Mouse (Mus musculus) forebrain, embryonic 10.5 days (tissue): ENCODE results near the gene Pdk2. TPM values are rescaled to one million over a fixed set of nuclear protein-coding genes. Genes with fewer than 3 reads are reported as not detected.
A peak's percentile ranks its signal among the peaks of the same experiment; 100 is the strongest.

Experiments
- DNase-seq: peaks from one replicate; pipeline ENCODE4 v3.0.0-alpha.2; 2017; ENCODE audit warnings: low spot score; ENCODE audit errors: extremely low spot score
- H3K27ac ChIP-seq: fragments of 300-500 bp; sonication (generic); 2 replicates; pipeline ENCODE4 v1.5.1; 2016; ENCODE audit warnings: mild to moderate bottlenecking
- H3K27me3 ChIP-seq: fragments of 300-500 bp; sonication (generic); 2 replicates; pipeline ENCODE4 v1.6.1; 2016; ENCODE audit warnings: mild to moderate bottlenecking; ENCODE audit not compliant: poor library complexity, severe bottlenecking
- H3K36me3 ChIP-seq: fragments of 300-500 bp; sonication (generic); replicated peaks from 2 replicates; pipeline ENCODE4 v1.6.1; 2016; ENCODE audit warnings: mild to moderate bottlenecking, moderate library complexity
- H3K4me1 ChIP-seq: fragments of 300-500 bp; sonication (generic); 2 replicates; pipeline ENCODE4 v1.6.1; 2016
- H3K4me3 ChIP-seq: fragments of 300-500 bp; sonication (generic); 2 replicates; pipeline ENCODE4 v1.5.1; 2016; ENCODE audit warnings: mild to moderate bottlenecking, moderate library complexity
- H3K9me3 ChIP-seq: fragments of 300-500 bp; sonication (generic); 2 replicates; pipeline ENCODE4 v1.6.1; 2016; ENCODE audit warnings: mild to moderate bottlenecking, moderate library complexity
- WGBS: fragments of 180-500 bp; shearing (Covaris S2); methylation state at CpG from one replicate; pipeline ENCODE4 v1.1.7; 2016; 5-methylcytosine and 5-hydroxymethylcytosine counted together
- polyA plus RNA-seq: library from polyadenylated mRNA; unstranded; fragments of >200 nt; fragmentation: Nextera tagmentation; extraction: Ambion mirVana; gene quantifications from 2 replicates; pipeline ENCODE4 v1.2.1, GENCODE M21; 2016

Pdk2 gene
- polyA plus RNA-seq, 1 experiment from 2014 or later = 12.5 TPM

GRCm38 (mm10) chr11:95001584-95002347 lies 39.4 kb downstream of the Pdk2 start:
- no peaks in the 10 kb centered on the region for H3K27me3 ChIP-seq
- H3K27ac ChIP-seq = no peak overlapping the region
- peaks cover 53% of the 10 kb centered on the region for H3K4me1 ChIP-seq
- no peak overlapping the region for H3K4me3 ChIP-seq
- 88% methylated on average over 21 of the region's 21 CpGs for WGBS
- no peak for DNase-seq
- H3K9me3 ChIP-seq = no peaks in the 10 kb centered on the region
- H3K36me3 ChIP-seq = peaks cover 91% of the 10 kb centered on the region

- WGBS = 3% methylated on average over 8 of the region's 8 CpGs
- H3K4me3 ChIP-seq = peak overlapping the region; percentile 6; the same call in 1 of the 2 replicates
- peaks cover 98% of the 10 kb centered on the region for H3K36me3 ChIP-seq
- peaks cover 51% of the 10 kb centered on the region for H3K4me1 ChIP-seq
- H3K9me3 ChIP-seq = no peaks in the 10 kb centered on the region
- peak; percentile 77 for DNase-seq
- H3K27ac ChIP-seq = peak overlapping the region; percentile 45
- no peaks in the 10 kb centered on the region for H3K27me3 ChIP-seq
Observed at GRCm38 (mm10) chr11:95001058-95001457, 40.1 kb downstream of the Pdk2 start.

GRCm38 (mm10) chr11:95000548-95000947 lies 40.6 kb downstream of the Pdk2 start:
- Histone ChIP-seq H3K36me3 (peaks cover 99% of the 10 kb centered on the region), H3K9me3 (no peaks in the 10 kb centered on the region), H3K27me3 (no peaks in the 10 kb centered on the region), H3K27ac (peak overlapping the region; percentile 45), H3K4me3 (peak overlapping the region; percentile 15; the same call in 1 of the 2 replicates), H3K4me1 (peaks cover 51% of the 10 kb centered on the region)
- no peak for DNase-seq
- 63% methylated on average over 4 of the region's 4 CpGs for WGBS

GRCm38 (mm10) chr11:95000128-95000527 lies 41.0 kb downstream of the Pdk2 start:
- peaks cover 52% of the 10 kb centered on the region for H3K4me1 ChIP-seq
- H3K4me3 ChIP-seq = peak overlapping the region; percentile 15; the same call in 1 of the 2 replicates
- H3K9me3 ChIP-seq = no peaks in the 10 kb centered on the region
- H3K27ac ChIP-seq = peak overlapping the region; percentile 45
- no peaks in the 10 kb centered on the region for H3K27me3 ChIP-seq
- H3K36me3 ChIP-seq = peaks cover 99% of the 10 kb centered on the region
- whole genome bisulfite sequencing = 82% methylated on average over 8 of the region's 8 CpGs
- no peak for DNase-seq

- H3K9me3 ChIP-seq = no peaks in the 10 kb centered on the region
- no peak for DNase-seq
- 91% methylated on average over 16 of the region's 16 CpGs for WGBS
- H3K4me3 ChIP-seq = peak overlapping the region; percentile 25; the same call in 1 of the 2 replicates
- peak overlapping the region; percentile 67 for H3K27ac ChIP-seq
- peaks cover 63% of the 10 kb centered on the region for H3K4me1 ChIP-seq
- peaks cover 91% of the 10 kb centered on the region for H3K36me3 ChIP-seq
- H3K27me3 ChIP-seq = no peaks in the 10 kb centered on the region
Observed at GRCm38 (mm10) chr11:94998041-94998531, 43.1 kb downstream of the Pdk2 start.

DNA sequence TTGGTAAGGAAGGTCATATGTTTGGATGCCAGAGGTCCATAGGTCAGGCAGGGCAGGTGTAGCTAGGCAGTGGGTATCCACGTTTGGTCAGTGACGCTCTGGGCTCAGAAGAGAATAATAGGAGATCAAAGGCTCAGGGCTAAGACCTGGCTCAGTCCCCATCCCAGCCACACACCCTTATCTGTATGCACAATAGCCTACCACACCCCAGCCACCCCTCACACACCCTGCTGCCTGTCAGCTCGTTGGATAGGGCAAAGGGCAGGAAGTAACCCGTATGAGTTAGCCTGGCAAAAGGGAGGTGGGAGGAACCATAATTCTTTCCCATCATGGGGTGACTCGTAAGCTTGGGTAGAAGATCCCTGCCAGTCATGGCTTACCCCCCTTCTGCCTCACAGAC lies 43.6 kb downstream of the Pdk2 start:
- Histone ChIP-seq H3K9me3 (no peaks in the 10 kb centered on the region), H3K4me3 (peak overlapping the region; percentile 25; the same call in 1 of the 2 replicates), H3K27me3 (no peaks in the 10 kb centered on the region), H3K27ac (peak overlapping the region; percentile 67), H3K36me3 (peaks cover 87% of the 10 kb centered on the region), H3K4me1 (peaks cover 68% of the 10 kb centered on the region)
- 82% methylated on average over 5 of the region's 5 CpGs for WGBS
- DNase-seq = no peak

- no peaks in the 10 kb centered on the region for H3K9me3 ChIP-seq
- peaks cover 80% of the 10 kb centered on the region for H3K36me3 ChIP-seq
- DNase-seq = no peak
- H3K4me3 ChIP-seq = no peak overlapping the region
- WGBS = 93% methylated on average over 6 of the region's 6 CpGs
- H3K27ac ChIP-seq = peak overlapping the region; percentile 27; the same call in 1 of the 2 replicates
- no peaks in the 10 kb centered on the region for H3K27me3 ChIP-seq
- H3K4me1 ChIP-seq = peaks cover 74% of the 10 kb centered on the region
Observed at GRCm38 (mm10) chr11:94996984-94997383, 44.2 kb downstream of the Pdk2 start.

DNA sequence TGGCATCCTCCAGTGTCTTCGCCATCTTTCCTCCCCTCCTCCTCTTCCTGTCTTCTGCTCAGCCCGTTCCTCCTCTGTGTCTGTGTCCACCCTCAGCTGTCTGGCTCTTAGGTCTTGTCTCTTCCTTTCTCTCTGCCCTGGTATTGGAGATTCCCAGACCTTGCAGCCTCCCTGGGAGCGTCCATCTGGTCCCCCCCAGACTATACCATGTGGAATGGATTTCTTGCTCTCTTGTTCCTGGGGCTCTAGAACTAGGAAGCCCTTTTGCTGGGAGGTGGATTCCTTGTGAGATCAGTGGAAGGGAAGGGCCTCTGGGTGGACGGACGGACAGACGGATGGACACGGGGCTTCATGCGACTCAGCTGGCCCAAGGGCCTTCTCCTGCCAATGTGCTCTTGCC lies 45.1 kb downstream of the Pdk2 start:
- Histone ChIP-seq H3K36me3 (peaks cover 72% of the 10 kb centered on the region), H3K4me1 (peaks cover 76% of the 10 kb centered on the region), H3K9me3 (no peaks in the 10 kb centered on the region), H3K27me3 (no peaks in the 10 kb centered on the region), H3K27ac (peak overlapping the region; percentile 27; the same call in 1 of the 2 replicates), H3K4me3 (peak overlapping the region; percentile 96; the same call in 1 of the 2 replicates)
- DNase-seq = no peak
- WGBS = 86% methylated on average over 8 of the region's 8 CpGs

DNA sequence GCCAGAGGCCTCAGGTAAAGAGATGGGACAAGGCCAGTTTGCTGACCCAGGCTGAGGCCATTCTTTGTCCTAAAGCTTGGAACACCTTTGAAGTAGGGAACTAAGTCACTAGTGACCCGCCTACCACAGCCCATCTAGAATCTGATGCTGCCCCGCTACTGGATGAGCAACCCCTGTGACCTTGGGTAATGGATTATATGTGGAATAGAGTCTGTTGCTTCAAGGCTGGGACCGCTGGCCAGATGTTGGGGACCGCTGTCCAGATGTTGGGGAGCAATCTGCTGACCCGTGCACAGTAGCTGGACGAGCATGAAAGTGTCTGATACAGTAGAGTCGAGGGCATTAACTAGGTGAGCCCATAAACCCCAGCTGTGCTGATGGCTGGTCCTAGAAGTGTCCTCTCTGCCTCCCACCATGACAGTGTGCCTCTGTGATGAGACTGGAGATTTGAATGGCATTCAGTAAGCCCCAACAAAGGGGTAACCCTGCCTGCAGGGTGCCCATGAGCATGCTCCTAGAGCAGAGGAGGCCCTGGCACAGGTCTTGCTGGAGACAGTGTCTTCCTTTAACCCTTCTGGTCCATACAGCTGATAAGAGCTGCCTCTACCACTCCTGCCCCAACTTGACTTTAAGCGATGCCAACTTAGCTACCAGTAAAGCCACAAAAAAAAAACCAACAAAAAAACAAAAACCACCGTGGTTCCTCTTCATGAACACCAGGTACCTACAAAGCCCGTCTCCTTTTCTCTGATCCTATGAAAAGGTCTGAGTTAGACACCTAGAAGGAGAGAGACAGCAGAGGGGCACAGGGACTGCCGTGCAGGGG lies 46.0 kb downstream of the Pdk2 start:
- Histone ChIP-seq H3K9me3 (no peaks in the 10 kb centered on the region), H3K36me3 (peaks cover 63% of the 10 kb centered on the region), H3K4me3 (peak overlapping the region; percentile 96), H3K4me1 (peaks cover 74% of the 10 kb centered on the region), H3K27me3 (no peaks in the 10 kb centered on the region), H3K27ac (peak overlapping the region; percentile 97)
- 88% methylated on average over 11 of the region's 11 CpGs for WGBS
- DNase-seq = no peak

DNA sequence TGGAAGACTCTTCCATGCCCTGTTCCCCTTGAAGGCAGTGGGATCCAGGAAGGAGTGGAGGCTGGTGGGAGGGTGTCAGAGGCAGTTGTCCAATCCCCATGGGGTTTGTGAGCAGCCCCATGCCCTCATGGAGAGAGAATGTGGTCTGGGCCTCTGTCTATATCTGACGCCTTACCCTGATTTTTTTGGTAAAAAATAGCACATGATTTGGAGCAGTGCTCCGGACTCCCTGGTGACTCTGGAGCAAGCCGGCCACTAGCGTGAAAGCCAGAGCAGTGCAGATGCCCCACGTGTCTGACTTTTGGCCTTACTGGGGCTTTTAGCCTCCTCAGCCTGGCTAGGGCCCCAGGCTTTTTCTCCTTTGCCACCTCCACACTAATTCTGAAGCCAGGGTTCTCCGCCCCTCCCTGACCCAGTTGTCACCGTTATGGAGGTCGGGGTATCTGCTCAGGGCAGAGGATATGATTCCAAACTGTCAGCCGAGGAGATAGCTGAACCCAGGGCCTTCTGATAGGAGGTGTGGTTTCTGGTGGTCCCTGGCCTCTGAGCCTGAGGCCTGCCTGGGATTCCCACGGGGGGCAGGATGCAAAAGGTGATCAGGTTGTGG lies 46.8 kb downstream of the Pdk2 start:
- peaks cover 78% of the 10 kb centered on the region for H3K4me1 ChIP-seq
- peak overlapping the region; percentile 97 for H3K27ac ChIP-seq
- WGBS = 70% methylated on average over 10 of the region's 10 CpGs

DNA sequence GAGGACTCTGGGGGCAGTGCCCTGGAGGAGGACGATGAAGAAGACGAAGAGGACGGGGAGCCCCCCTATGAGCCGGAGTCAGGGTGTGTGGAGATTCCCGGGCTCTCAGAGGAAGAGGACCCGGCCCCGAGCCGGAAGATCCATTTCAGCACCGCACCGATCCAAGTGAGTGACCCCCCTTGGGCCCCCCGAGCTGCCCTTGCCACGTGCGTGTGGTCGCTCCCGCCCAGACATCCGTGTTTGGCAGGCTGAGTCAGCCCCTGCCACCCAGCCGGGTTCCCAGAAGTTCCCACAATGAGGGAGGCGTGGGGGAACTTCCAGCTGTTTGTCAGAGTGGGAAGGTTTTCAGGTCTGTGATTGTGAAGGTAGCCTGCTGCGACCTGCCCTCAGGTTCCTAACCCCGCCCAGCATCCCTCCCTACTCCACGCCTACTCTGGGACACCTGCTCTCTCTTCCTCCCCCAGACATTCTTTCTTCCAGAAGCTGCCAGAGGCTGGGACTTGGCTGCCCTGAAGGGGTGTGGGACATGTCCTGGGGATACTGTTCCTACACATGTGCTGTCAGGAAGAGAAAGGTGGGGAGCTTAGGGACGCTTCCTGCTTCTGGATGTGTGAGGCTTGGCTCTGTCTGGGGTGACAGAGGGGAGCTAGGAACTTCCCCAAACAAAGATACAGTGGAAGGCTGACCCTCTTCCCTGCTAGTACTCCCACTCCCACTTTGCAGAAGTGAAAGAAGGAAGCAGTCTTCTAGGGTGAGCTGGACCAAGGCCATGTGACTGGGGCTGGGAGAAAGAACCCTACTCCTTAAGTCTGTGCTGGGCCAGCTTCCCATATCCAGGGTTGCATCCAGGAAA lies 48.2 kb downstream of the Pdk2 start:
- H3K36me3 ChIP-seq = peaks cover 41% of the 10 kb centered on the region
- peak overlapping the region; percentile 96 for H3K4me3 ChIP-seq
- H3K27me3 ChIP-seq = no peaks in the 10 kb centered on the region
- peak overlapping the region; percentile 97 for H3K27ac ChIP-seq
- no peaks in the 10 kb centered on the region for H3K9me3 ChIP-seq
- WGBS = under 1% methylated on average over 22 of the region's 22 CpGs
- peaks cover 88% of the 10 kb centered on the region for H3K4me1 ChIP-seq
- peak; percentile 39 for DNase-seq

More for the DNA sequence above, 46.8 kb downstream of the Pdk2 start:
- Histone ChIP-seq H3K9me3 (no peaks in the 10 kb centered on the region), H3K36me3 (peaks cover 55% of the 10 kb centered on the region), H3K4me3 (peak overlapping the region; percentile 96), H3K27me3 (no peaks in the 10 kb centered on the region)
- no peak for DNase-seq

- no peaks in the 10 kb centered on the region for H3K27me3 ChIP-seq
- H3K9me3 ChIP-seq = no peaks in the 10 kb centered on the region
- under 1% methylated on average over 20 of the region's 20 CpGs for WGBS
- H3K4me3 ChIP-seq = peak overlapping the region; percentile 96
- no peak for DNase-seq
- peaks cover 36% of the 10 kb centered on the region for H3K36me3 ChIP-seq
- peak overlapping the region; percentile 97 for H3K27ac ChIP-seq
- peaks cover 90% of the 10 kb centered on the region for H3K4me1 ChIP-seq
Observed at GRCm38 (mm10) chr11:94992480-94992753, 48.7 kb downstream of the Pdk2 start.
